Mouse (Mus musculus) left cerebral cortex, adult 2 months (tissue): ENCODE results near the gene Cdkn2aip. TPM values are rescaled to one million over a fixed set of nuclear protein-coding genes. Genes with fewer than 3 reads are reported as not detected.

Experiments used
- DNase-seq, 2 experiments: peaks; one replicate each; pipeline ENCODE4 v3.0.0; 2021 to 2022; ENCODE audit warnings: low spot score in 2 of 2, mixed read lengths in 1 of 2; ENCODE audit errors: extremely low spot score in 1 of 2
- H3K27ac ChIP-seq: fragments of 200-600 bp; 2 replicates; pipeline ENCODE4 v1.8.1; 2022
- H3K4me3 ChIP-seq: fragments of 200-600 bp; 2 replicates; pipeline ENCODE4 v1.8.1; 2022
- CTCF ChIP-seq: fragments of 200-600 bp; IDR thresholded peaks from 2 replicates; pipeline ENCODE4 v1.8.1; 2022; ENCODE audit warnings: antibody characterized with exemption, mild to moderate bottlenecking, moderate library complexity
- intact Hi-C: fragments of 180-260 bp; cut with DNase I; formaldehyde crosslinking; loops from one replicate; pipeline ENCODE4 v1.15.1; 2025
- long read RNA-seq, 2 experiments: library from polyadenylated mRNA; stranded (forward); transcript quantifications; one replicate each; pipeline ENCODE4 v2.0.0; 2021; ENCODE audit warnings: borderline mapping rate in 2 of 2
- total RNA-seq, 2 experiments: library from RNA; stranded (reverse); gene quantifications; 2 replicates each; pipeline ENCODE4 v1.2.3; 2021

The Cdkn2aip gene
- 10 to 100 TPM; 19.5 to 21.2 TPM for total RNA-seq
- long read RNA-seq, experiment 1, transcript Cdkn2aip-201 (3 exons, 3,464 nt), result minor isoform, 13 of 33 reads
- long read RNA-seq, experiment 1, transcript Cdkn2aip-202 (3 exons, 3,393 nt), result major isoform, 18 of 33 reads
- long read RNA-seq, experiment 1, partial matches to known transcripts, result 0 of 33 reads
- long read RNA-seq, experiment 1, other reads (novel, unspliced or antisense), result 0 of 33 reads
- long read RNA-seq, experiment 2, transcript Cdkn2aip-202 (3 exons, 3,393 nt), result minor isoform, 5 of 28 reads
- long read RNA-seq, experiment 2, transcript Cdkn2aip-201 (3 exons, 3,464 nt), result major isoform, 19 of 28 reads
- long read RNA-seq, experiment 2, partial matches to known transcripts, result 1 of 28 reads
- long read RNA-seq, experiment 2, other reads (novel, unspliced or antisense), result 0 of 28 reads

DNA sequence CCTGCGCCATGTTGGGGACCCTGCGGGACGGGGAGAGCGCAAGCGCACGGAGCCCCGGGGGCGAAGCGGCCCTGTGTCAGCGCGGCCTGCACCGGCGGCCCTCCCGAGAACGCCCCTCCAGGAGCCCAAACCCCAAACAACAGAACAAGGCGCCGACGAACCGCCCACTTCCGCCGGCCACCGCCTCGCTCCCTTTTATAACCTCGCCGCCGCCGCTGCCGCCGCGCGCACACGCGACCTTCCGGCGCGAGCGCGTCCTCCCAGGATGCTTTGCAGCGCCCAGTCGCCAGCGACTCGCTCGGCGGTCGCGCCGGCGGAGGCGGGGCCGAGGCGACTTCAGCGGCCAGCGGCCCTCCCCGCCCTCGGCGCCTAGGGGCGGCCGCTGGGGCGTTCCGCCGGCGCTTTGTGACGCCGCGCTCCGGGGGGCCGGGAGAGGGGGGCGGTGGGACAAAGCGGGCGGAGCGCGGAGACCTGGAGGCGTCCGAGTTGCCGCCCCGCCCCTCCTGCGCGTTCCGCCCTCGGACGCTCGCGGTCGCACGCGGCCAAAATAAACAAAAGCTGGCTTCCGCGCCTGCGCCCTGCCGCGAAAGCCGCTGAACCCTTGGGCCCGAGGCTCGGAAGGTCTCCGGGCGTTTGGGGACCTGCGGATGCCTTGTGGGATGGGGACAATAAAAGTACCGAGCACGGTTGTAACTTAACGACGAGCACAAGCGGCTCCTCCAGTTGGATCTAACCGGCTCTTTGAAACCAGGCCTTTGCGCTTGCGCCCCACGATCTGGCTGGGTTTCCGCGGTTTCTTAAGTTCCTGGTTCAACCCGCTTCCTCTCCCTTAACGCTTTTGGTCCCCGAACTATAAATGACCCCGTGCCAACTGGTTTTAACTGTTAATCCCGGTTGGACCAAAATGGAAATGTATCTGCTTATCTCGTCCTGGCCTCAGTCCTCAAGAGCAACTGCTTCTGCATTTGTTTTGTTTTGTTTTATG, at the start of gene Cdkn2aip:
Gene Cdkn2aip (minus strand): TSS at position 172 of the 985 bp plus-strand sequence.
- peak; percentile 95 for DNase-seq
- Histone ChIP-seq H3K4me3 (peak within 1 kb of the TSS; percentile 87), H3K27ac (peak within 1 kb of the TSS; percentile 97)
- TF ChIP-seq CTCF, result no peak
- intact Hi-C loops, result loop anchor here (1.0 to 5.0 kb wide), 2 partner anchors 39 to 182 kb away; partner anchors contain the start of genes Ing2, Rwdd4a and Trappc11

DNA sequence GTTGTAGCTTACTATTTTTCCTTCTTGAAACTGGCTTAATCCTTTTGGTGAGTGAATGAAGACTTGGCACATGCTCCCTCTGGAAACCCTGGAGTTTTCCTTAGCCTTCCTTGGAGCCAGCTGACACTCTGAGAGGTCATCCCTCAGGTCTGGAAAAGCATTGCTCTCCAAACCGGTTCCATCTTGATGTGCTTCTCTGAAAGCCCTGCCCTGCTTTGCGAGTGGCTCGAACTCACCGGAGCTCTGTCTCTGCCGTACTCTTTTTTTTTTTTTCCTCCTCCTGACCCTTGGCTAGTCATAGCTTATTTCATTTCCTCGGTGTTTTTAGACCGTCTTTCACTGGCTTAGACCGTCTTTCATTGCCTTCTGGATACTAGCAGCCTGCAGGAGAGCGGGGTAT, 49.5 kb upstream of the Cdkn2aip start:
- Histone ChIP-seq H3K4me3 (no peak overlapping the region), H3K27ac (no peak overlapping the region)
- no peak for TF ChIP-seq CTCF
- intact Hi-C loops, result no loop called here
- no peak for DNase-seq

DNA sequence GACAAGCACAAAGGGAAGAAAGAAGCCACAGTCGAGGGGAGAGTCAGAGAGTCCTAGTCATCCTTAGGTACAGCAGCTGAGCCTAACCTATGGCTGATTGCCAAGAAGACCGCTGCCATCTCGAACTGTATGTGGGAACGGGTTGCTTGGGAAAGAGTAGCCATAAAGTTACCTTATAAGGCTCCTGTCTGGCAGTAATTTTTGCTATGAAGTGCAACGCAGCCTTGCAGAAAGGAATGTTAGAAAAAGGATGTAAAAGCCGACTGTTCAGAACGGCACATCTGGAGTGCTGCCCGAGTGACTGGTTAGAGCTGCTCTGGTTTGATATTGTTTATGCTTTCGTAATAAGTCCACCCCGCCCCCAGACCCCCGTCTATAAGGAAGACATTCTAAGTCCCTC, 47.0 kb upstream of the Cdkn2aip start:
- intact Hi-C loops, result no loop called here
- Histone ChIP-seq H3K27ac (no peak overlapping the region), H3K4me3 (no peak overlapping the region)
- TF ChIP-seq CTCF, result no peak
- DNase-seq, result no peak

DNA sequence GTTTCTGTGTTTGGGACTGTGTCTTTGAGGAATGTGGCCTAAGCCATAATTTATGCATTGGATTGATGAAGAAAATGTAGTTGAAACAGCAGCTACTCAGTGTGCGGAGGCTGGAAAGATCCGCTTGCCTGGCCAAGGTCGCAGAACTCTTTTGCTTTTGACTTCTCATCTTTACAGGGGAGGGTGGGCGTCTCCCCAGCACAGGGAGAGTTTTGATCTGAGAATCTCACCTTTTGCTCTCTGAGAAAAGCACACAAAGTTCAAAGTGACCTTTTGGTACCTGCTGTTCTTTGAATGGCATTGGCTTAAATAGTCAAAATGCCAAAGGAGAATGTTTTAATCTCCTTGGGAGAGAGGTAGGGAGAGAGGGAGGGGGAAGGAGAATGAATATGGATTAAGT, 46.5 kb upstream of the Cdkn2aip start:
- DNase-seq, result no peak
- TF ChIP-seq CTCF, result no peak
- intact Hi-C loops, result no loop called here
- Histone ChIP-seq H3K4me3 (no peak overlapping the region), H3K27ac (no peak overlapping the region)

DNA sequence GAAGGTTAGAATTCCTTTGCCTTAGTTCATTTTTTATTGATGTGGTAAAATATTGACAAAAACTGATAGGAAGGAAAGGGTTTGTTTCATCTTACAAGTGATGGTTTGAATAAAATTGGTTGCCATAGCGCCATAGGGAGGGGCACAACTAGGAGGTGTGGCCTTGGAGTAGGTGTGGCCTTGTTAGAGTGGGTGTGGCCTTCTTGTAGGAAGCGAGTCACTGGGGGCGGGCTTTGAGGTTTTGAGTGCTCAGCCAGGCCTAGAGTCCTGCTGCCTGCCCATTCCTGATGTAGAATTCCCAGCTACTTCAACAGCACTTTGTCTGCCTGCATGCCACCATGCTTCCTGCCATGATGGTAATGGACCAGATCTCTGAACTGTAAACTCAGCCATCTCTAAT, 39.4 kb upstream of the Cdkn2aip start:
- no peak for DNase-seq
- intact Hi-C loops, result no loop called here

DNA sequence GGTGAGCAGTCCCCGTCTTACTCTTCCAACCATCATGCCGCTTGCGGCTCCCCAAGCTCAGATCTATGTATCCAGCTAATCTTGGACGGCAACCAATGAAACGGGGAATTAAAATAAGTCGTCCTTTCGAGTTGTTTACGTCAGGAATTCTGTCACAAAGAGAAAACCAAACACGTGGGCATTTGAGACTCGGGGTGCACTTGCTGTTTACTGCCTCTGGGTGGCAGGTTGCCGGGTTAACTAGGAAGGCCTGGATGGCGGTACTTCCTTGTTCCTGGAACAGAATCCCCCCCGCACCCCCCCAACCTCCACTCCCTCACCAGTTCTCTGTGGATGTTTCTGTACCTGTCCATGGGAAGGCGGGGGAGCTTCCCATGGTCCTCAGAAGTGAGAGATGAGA, 36.4 kb upstream of the Cdkn2aip start:
- intact Hi-C loops, result no loop called here
- TF ChIP-seq CTCF, result peak; percentile 36
- Histone ChIP-seq H3K4me3 (no peak overlapping the region), H3K27ac (no peak overlapping the region)
- DNase-seq, result no peak

More for the DNA sequence above, 39.4 kb upstream of the Cdkn2aip start:
- Histone ChIP-seq H3K27ac (no peak overlapping the region), H3K4me3 (no peak overlapping the region)
- TF ChIP-seq CTCF, result no peak

DNA sequence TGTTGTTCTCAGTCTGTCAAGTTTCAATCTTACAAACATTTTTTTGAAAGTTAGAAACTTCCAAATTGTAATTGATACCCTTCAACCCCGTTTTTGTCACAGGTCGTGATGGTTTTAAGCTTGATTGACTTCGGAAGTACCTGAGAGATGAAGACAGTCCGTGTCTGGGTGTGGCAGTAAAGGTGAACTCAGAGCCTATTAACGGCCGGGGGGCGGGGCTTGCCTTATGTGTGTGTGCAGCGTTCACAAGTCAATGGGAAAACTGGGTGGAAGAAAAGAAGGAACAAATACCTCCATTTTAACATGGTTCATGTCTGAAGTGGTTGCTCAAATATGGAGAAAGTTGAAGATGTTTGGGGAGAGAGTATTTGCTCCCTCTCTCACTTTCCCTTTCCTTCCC, 35.8 kb upstream of the Cdkn2aip start:
- TF ChIP-seq CTCF, result no peak
- DNase-seq, result no peak
- intact Hi-C loops, result no loop called here
- Histone ChIP-seq H3K27ac (no peak overlapping the region), H3K4me3 (no peak overlapping the region)

DNA sequence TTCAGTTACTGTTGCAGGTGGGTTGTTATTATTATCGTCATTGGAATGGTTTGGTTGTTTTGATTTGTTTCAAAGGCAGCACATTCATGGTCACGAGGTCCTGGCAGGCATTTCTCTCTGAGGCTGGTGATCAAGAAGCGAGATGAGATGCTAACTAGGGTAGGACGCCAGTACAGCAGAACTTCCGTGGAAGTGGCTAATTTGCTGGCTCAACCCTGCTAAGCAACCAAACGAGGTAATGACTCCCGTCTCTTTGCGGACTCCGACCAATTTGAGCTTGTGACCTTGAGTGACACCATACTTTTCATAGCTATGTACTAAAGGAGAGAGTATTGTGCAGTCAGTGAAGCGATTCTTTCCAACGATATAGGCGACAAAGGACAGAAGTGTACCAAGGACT, 32.6 kb upstream of the Cdkn2aip start:
- DNase-seq, result no peak
- TF ChIP-seq CTCF, result no peak
- no peak overlapping the region for H3K4me3 ChIP-seq
- intact Hi-C loops, result no loop called here
- H3K27ac ChIP-seq, result no peak overlapping the region

DNA sequence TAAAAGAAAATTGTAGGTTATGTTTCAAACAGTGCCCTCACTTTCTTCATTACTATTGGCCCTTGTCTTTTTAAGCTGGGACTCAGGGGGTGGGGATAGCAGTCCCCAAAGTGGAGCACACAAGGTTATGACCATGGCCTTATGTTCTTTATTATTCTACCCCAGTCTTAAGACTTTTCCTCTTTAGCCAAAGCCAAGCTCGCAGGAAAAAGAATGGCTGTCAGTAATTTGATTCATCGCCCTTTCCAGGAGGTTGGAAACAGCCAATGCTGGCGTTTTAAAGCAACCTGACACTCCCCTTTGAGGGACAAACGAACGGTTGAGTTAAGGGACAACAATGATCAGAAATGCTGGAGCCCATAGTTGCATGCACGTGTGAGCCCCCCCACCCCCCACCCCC, 32.1 kb upstream of the Cdkn2aip start:
- intact Hi-C loops, result no loop called here
- TF ChIP-seq CTCF, result no peak
- DNase-seq, result no peak
- Histone ChIP-seq H3K4me3 (no peak overlapping the region), H3K27ac (no peak overlapping the region)

DNA sequence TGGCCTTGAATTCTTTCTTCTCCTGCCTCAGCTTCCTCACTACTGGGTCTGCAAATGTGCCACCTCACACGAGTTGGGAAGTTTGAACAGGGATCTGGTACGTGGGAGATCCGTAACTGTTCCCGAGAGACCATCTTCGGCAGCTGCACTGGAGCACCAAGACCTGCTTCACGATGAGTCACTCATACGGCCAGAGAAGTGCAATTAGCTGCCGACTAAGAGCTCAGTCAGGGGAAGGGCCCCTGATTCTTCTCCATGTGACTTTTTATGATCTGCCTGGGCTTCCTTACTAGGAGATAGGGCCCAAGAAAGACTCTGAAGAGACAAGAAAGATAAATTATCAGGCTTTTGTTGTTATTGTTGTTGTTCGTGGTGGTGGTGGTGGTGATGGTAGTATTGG, 31.1 kb upstream of the Cdkn2aip start:
- Histone ChIP-seq H3K27ac (no peak overlapping the region), H3K4me3 (no peak overlapping the region)
- DNase-seq, result no peak
- intact Hi-C loops, result no loop called here
- TF ChIP-seq CTCF, result no peak

DNA sequence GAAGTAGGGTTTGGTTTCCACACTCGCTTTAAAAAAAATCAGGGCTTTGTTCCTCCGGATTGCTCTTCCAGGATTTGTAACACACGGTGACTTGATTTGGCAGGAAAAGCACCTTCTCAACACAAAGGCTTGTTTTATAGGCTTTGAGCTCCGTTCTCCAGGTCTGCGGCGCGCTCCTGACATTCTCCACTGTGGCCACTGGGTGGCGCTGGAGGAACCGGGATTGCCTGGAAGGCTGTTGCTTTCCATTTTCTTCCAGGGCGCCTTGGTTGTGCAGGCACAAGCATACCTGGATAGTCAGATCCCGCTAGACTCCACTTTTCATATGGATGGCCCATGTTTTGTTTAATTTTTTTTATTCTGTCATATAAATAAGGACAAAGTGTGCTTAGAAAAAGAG, 29.7 kb upstream of the Cdkn2aip start:
- Histone ChIP-seq H3K27ac (no peak overlapping the region), H3K4me3 (no peak overlapping the region)
- DNase-seq, result peak; percentile 88 to 97
- intact Hi-C loops, result loop anchor here (1.0 to 2.0 kb wide), 3 partner anchors 80 to 273 kb away; no protein-coding TSS in a partner anchor
- TF ChIP-seq CTCF, result no peak; the same call in none of the 2 replicates

DNA sequence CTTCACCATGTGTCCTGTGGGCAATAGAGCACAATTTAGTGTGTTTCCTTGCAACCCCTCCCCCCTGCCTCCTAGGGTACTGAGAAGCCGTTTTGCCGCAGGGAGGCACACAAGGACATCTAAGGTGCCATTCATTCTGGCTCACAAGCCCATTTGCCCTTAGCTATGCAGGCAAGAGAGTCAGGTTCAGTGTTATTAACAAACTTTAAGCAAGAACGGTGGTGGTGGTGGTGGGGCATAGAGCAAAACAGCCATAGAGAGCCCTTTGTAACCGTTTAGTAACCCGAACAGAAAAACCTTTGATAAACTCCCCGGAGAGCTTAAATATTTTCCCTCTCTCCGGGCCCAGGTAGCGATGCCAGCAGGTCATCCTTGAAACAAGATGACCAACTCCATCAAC, 29.3 kb upstream of the Cdkn2aip start:
- Histone ChIP-seq H3K27ac (no peak overlapping the region), H3K4me3 (no peak overlapping the region)
- no peak for DNase-seq
- TF ChIP-seq CTCF, result no peak
- intact Hi-C loops, result loop anchor here (1.0 to 2.0 kb wide), 3 partner anchors 80 to 274 kb away; no protein-coding TSS in a partner anchor
